ENCODE assay signal across 18 mouse cellular contexts in genomic region chr7:70424231-70424620, GRCm38 (mm10). TPM values are rescaled to one million over a fixed set of nuclear protein-coding genes. Genes with fewer than 3 reads are reported as not detected.
DNase-seq lines count a peak whose midpoint lies in the region; ATAC-seq and TF ChIP-seq lines count a peak whose summit lies in the region.
"Had no signal": no experiment of that assay in that cellular context is flagged by ENCODE, and none has a peak within 500 bp of the region (broad histone marks: within the 10 kb centered on the region; RNA-seq: fewer than 3 reads in every experiment).

No protein-coding gene starts in this region.

- H3K36me3 ChIP-seq in hindbrain, embryonic 10.5 days, result no peaks in the 10 kb centered on the region
- no peaks in the 10 kb centered on the region for H3K36me3 ChIP-seq in midbrain, embryonic 13.5 days
- H3K36me3 ChIP-seq: G1E; heart, embryonic 10.5 days had no signal

- no peaks in the 10 kb centered on the region for H3K27me3 ChIP-seq in hindbrain, embryonic 10.5 days (ENCODE audit: insufficient read depth, poor library complexity, severe bottlenecking)
- H3K27me3 ChIP-seq in midbrain, embryonic 13.5 days, result no peaks in the 10 kb centered on the region

- peaks cover 14% of the 10 kb centered on the region; the same call in 1 of the 2 replicates for H3K4me1 ChIP-seq in hindbrain, embryonic 10.5 days (replicated peaks)
- peaks cover 13% of the 10 kb centered on the region for H3K4me1 ChIP-seq in midbrain, embryonic 13.5 days (replicated peaks)

- no peaks in the 10 kb centered on the region for H3K9me3 ChIP-seq in hindbrain, embryonic 10.5 days
- H3K9me3 ChIP-seq in midbrain, embryonic 13.5 days, result no peaks in the 10 kb centered on the region
- H3K9me3 ChIP-seq: heart, embryonic 10.5 days had no signal

- H3K27ac ChIP-seq in hindbrain, embryonic 10.5 days, result no peak overlapping the region
- H3K27ac ChIP-seq in midbrain, embryonic 13.5 days, result no peak overlapping the region
- H3K27ac ChIP-seq in layer of hippocampus, adult 2 months, result no peak overlapping the region
- H3K27ac ChIP-seq: heart, embryonic 10.5 days; left cerebral cortex, adult 2 months had no signal

- peak; percentile 98 for ATAC-seq in midbrain, embryonic 13.5 days

- H3K9ac ChIP-seq in midbrain, embryonic 13.5 days (replicated peaks), result no peak overlapping the region
- H3K9ac ChIP-seq: liver, postnatal 0 days had no signal

- no peak overlapping the region for H3K4me3 ChIP-seq in hindbrain, embryonic 10.5 days
- H3K4me3 ChIP-seq in midbrain, embryonic 13.5 days (replicated peaks), result no peak overlapping the region
- no peak overlapping the region for H3K4me3 ChIP-seq in layer of hippocampus, adult 2 months
- H3K4me3 ChIP-seq: heart, embryonic 10.5 days; left cerebral cortex, adult 2 months had no signal

- TF ChIP-seq CTCF in layer of hippocampus, adult 2 months (conservative IDR thresholded peaks at IDR 0.05), result no peak

- DNase-seq in Muller cell, postnatal 12 days (ENCODE audit: inconsistent ontology term), result peak; percentile 9
- DNase-seq in embryo, embryonic 11 days, result peak; percentile 70
- peak; percentile 61 for DNase-seq in hindbrain, embryonic 10.5 days (ENCODE audit: low spot score)
- DNase-seq in testis, postnatal 14 days (ENCODE audit: low spot score), result no peak
- no peak for DNase-seq in heart, adult 18-20 months
- no peak for DNase-seq in kidney, postnatal 10 days
- no peak for DNase-seq in layer of hippocampus, adult 2 months (ENCODE audit: low spot score in 2 of 2)
- DNase-seq: cerebellum, adult 11-12 months; heart, postnatal 4 days; kidney, postnatal 4 days; liver, postnatal 0 days; lung, postnatal 36 days; thymus, adult 18-20 months had no signal

- H3K4me2 ChIP-seq in midbrain, embryonic 13.5 days (replicated peaks), result no peak overlapping the region

- 47% methylated on average over 4 of the region's 4 CpGs for WGBS in hindbrain, embryonic 10.5 days
- 21% methylated on average over 4 of the region's 4 CpGs for WGBS in midbrain, embryonic 13.5 days

RNA-seq across cellular contexts. Expression of gene Nr2f2, which starts 57.7 kb away (rescaled TPM):
- polyA plus RNA-seq in hindbrain, embryonic 10.5 days (2016; fragmentation: Nextera tagmentation; extraction: Ambion mirVana), result 83.4 and 86.4 TPM in 2 replicates
- 132 and 143 TPM in 2 replicates for polyA plus RNA-seq in midbrain, embryonic 13.5 days (2015; fragmentation: Nextera tagmentation; extraction: Ambion mirVana)
- 10 to 100 TPM; 13.6 to 14.8 TPM for total RNA-seq in heart, adult 18-20 months (2021)
- total RNA-seq in layer of hippocampus, adult 2 months (2021), result 10 to 100 TPM; 35.8 to 48.5 TPM
- total RNA-seq: common myeloid progenitor, adult 5-6 weeks had no signal
- polyA plus RNA-seq: G1E had no signal

Comparison
In these comparisons a context has a peak if more than half of its experiments do, and no peak if none do; other contexts are left out.
1. DNase-seq: peak in Muller cell, postnatal 12 days (single experiment), embryo, embryonic 11 days (single experiment) and hindbrain, embryonic 10.5 days (single experiment); none in testis, postnatal 14 days (single experiment), heart, adult 18-20 months (0 of 2), kidney, postnatal 10 days (single experiment) and layer of hippocampus, adult 2 months (0 of 2).